Mouse (Mus musculus): ENCODE data around the gene Ptprn2. TPM values are rescaled to one million over a fixed set of nuclear protein-coding genes. Genes with fewer than 3 reads are reported as not detected.

Gene Ptprn2
- polyA plus RNA-seq, 1 experiment from 2014 or later: 1.2 TPM

DNA sequence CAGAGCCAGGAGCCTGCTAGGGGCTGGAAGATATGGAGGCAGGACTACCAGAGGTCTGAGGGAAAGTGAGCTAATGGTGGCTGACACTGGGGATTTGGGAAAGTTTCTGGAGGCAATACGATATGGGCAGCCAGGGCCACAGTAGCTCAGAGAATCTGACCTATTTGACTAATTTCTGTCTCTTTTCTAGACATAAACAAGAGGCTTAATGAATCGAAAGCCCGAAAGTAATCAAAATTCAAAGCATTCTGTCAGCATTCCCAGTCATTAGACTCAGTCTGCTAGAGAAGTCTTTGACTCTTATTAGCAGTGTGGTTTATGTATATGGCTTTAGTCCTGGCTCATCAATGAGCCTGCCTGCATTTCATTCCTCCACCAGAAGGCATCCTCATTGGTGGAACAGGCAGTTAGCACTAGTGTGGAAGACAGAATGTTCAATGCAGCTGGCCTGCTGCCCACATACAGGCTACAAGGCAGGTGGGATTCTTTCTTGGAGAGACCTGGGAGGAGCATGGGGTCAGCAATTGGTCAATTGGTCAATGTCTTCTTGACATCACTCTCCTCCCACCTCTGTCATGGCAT lies 353.2 kb downstream of the Ptprn2 start:
- ATAC-seq: no peak
- Histone ChIP-seq H3K36me3 (ENCODE audit: control insufficient read depth, insufficient read depth) (no peaks in the 10 kb centered on the region), H3K4me2 (replicated peaks; ENCODE audit: low read depth) (no peak overlapping the region), H3K4me3 (ENCODE audit: low read depth, low read length) (no peak overlapping the region), H3K9ac (ENCODE audit: low read depth, low read length) (no peak overlapping the region), H3K9me3 (ENCODE audit: control insufficient read depth) (no peaks in the 10 kb centered on the region), H3K27me3 (replicated peaks; ENCODE audit: control insufficient read depth, insufficient read depth, low read length) (no peaks in the 10 kb centered on the region), H3K4me1 (replicated peaks; ENCODE audit: control insufficient read depth, insufficient read depth, low read length) (no peaks in the 10 kb centered on the region), H3K27ac (ENCODE audit: low read depth, low read length) (no peak overlapping the region)
- TF ChIP-seq CTCF (IDR thresholded peaks at IDR 0.05; ENCODE audit: low read depth): no peak
- WGBS: 60% methylated on average over 3 of the region's 3 CpGs

DNA sequence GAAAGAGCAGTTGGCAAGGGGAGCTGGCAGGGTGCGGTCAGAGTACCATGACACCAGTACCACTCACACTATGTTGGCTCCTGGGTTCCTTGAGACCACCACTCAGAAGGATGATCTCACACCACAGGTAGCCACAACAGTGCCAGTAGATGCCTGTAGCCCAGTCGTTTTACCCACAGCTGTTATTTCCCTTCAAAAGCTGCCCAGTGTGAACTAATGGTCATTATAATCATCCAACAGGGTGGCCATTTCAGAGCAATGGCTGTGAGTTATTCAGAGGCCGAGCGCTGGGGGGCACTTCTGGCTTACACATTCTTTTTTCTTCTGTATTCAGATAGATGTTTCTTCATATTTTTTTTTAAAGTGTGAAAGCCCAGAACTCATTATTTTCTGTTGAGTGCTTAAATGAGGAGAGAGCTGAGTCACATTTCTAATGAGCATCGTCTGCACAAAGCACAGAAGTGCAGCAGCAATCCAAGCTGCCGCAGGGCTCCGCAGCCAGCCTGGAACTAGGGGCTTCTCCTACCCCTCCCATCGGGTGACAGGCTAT lies 357.3 kb downstream of the Ptprn2 start:
- no peak overlapping the region for H3K9ac ChIP-seq (ENCODE audit: low read depth, low read length)
- no peak for ATAC-seq
- H3K9me3 ChIP-seq (ENCODE audit: control insufficient read depth): no peaks in the 10 kb centered on the region
- H3K27me3 ChIP-seq (replicated peaks; ENCODE audit: control insufficient read depth, insufficient read depth, low read length): no peaks in the 10 kb centered on the region
- no peak overlapping the region for H3K4me2 ChIP-seq (replicated peaks; ENCODE audit: low read depth)
- WGBS: 77% methylated on average over 8 of the region's 8 CpGs
- H3K27ac ChIP-seq (ENCODE audit: low read depth, low read length): no peak overlapping the region
- no peak overlapping the region for H3K4me3 ChIP-seq (ENCODE audit: low read depth, low read length)
- no peaks in the 10 kb centered on the region for H3K4me1 ChIP-seq (replicated peaks; ENCODE audit: control insufficient read depth, insufficient read depth, low read length)
- TF ChIP-seq CTCF (IDR thresholded peaks at IDR 0.05; ENCODE audit: low read depth): no peak
- H3K36me3 ChIP-seq (ENCODE audit: control insufficient read depth, insufficient read depth): no peaks in the 10 kb centered on the region

DNA sequence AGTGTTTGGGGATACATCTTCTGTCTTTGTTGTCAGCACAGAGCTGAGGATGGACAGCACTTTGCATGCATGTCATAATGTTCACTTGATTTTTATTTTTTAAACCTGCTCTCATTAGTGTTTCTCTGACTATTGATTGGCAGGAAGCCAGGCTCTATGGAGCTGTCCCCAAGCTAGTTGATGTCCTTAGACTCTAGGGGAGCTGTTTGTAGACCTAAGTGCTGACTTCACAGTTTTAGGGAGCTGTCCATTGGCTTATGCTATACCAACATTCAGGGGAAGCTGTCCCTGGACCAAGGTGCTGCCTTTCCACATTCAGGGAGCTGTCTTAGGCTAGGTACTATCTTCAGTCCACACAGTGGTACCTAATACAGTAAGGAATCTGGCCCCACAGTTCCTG lies 360.7 kb downstream of the Ptprn2 start:
- Histone ChIP-seq H3K4me2 (replicated peaks; ENCODE audit: low read depth) (no peak overlapping the region), H3K27ac (ENCODE audit: low read depth, low read length) (no peak overlapping the region), H3K9me3 (ENCODE audit: control insufficient read depth) (no peaks in the 10 kb centered on the region), H3K4me1 (replicated peaks; ENCODE audit: control insufficient read depth, insufficient read depth, low read length) (no peaks in the 10 kb centered on the region), H3K27me3 (replicated peaks; ENCODE audit: control insufficient read depth, insufficient read depth, low read length) (no peaks in the 10 kb centered on the region), H3K36me3 (ENCODE audit: control insufficient read depth, insufficient read depth) (no peaks in the 10 kb centered on the region), H3K4me3 (ENCODE audit: low read depth, low read length) (no peak overlapping the region), H3K9ac (ENCODE audit: low read depth, low read length) (no peak overlapping the region)
- no peak for ATAC-seq
- TF ChIP-seq CTCF (IDR thresholded peaks at IDR 0.05; ENCODE audit: low read depth): no peak

DNA sequence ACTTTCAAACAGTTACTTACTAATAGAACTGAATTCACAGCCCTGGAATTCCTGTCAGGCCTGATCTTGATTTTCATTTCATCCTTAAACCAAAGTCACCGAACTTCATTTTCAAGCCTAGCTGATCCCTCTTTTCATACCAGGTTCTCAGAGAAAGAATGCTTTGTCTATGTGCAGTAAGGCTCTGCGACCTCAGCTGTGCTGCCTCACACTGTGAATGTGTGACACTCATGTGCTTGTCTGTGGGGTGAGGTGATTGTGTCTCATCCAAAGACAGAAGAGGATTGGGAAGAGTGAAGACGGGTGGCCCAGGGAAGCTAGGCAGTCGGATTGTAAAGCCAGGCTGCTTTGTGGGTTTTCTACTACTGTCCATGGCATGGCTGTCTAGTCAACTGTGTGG lies 361.5 kb downstream of the Ptprn2 start:
- Histone ChIP-seq H3K4me2 (replicated peaks; ENCODE audit: low read depth) (no peak overlapping the region), H3K27me3 (replicated peaks; ENCODE audit: control insufficient read depth, insufficient read depth, low read length) (no peaks in the 10 kb centered on the region), H3K4me3 (ENCODE audit: low read depth, low read length) (no peak overlapping the region), H3K27ac (ENCODE audit: low read depth, low read length) (no peak overlapping the region), H3K4me1 (replicated peaks; ENCODE audit: control insufficient read depth, insufficient read depth, low read length) (no peaks in the 10 kb centered on the region), H3K9ac (ENCODE audit: low read depth, low read length) (no peak overlapping the region), H3K9me3 (ENCODE audit: control insufficient read depth) (no peaks in the 10 kb centered on the region), H3K36me3 (ENCODE audit: control insufficient read depth, insufficient read depth) (no peaks in the 10 kb centered on the region)
- ATAC-seq: no peak
- TF ChIP-seq CTCF (IDR thresholded peaks at IDR 0.05; ENCODE audit: low read depth): no peak
- 80% methylated on average over 4 of the region's 4 CpGs for WGBS

DNA sequence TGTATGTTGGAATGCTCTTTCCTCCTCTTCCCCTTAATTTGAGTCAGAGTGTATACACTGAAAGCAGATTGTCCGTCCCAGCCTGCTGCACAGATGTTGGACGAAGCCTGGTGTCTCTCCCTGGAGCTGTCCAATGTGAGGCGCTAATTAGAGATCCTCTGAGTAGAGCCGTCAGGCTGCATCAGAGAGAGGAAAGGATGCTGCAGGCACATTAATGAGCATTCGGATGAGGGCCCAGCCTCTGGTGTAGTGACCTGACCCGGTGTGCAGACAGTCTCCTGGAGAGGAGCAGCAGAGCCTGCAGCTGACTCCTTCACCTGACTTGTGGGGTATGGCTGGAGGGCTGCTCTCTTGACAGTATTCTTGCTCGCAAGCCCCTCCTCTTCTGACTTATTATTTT lies 370.8 kb downstream of the Ptprn2 start:
- no peak for TF ChIP-seq CTCF (IDR thresholded peaks at IDR 0.05; ENCODE audit: low read depth)
- ATAC-seq: no peak
- Histone ChIP-seq H3K9me3 (ENCODE audit: control insufficient read depth) (no peaks in the 10 kb centered on the region), H3K4me1 (replicated peaks; ENCODE audit: control insufficient read depth, insufficient read depth, low read length) (no peaks in the 10 kb centered on the region), H3K36me3 (ENCODE audit: control insufficient read depth, insufficient read depth) (no peaks in the 10 kb centered on the region), H3K27ac (ENCODE audit: low read depth, low read length) (no peak overlapping the region), H3K4me3 (ENCODE audit: low read depth, low read length) (no peak overlapping the region), H3K9ac (ENCODE audit: low read depth, low read length) (no peak overlapping the region), H3K4me2 (replicated peaks; ENCODE audit: low read depth) (no peak overlapping the region), H3K27me3 (replicated peaks; ENCODE audit: control insufficient read depth, insufficient read depth, low read length) (no peaks in the 10 kb centered on the region)
- WGBS: 65% methylated on average over 7 of the region's 7 CpGs

DNA sequence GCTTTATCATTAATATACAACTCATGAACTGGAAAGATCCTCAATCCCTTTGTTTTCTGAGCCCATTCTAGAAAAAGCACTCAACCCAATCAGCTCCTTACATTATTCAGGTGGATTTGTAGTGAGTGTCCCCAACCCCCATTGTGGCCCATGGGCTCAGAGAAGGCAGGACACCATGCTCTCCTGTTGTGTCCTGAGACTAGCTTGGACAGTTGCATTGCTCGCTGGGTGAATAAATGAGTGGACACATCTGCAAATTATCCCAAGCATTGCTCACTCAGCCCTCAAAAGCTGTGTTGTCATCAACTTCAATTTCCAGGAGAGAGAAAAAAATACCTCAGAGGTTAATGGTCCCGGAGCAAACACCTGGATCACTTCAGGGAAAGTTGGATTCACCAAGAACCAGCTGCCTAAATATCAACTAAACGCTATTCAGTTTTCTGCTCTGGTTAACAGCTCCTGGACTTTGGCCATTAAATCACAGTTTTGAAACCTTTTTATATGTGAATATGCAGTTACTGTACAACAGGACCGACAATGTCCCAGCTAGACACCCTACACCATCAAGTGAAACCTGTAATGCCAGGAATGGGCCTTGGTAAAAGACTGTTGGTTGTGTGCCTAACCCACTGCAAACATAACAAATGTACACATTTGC lies 376.0 kb downstream of the Ptprn2 start:
- Histone ChIP-seq H3K4me2 (replicated peaks; ENCODE audit: low read depth) (no peak overlapping the region), H3K4me3 (ENCODE audit: low read depth, low read length) (no peak overlapping the region), H3K36me3 (ENCODE audit: control insufficient read depth, insufficient read depth) (no peaks in the 10 kb centered on the region), H3K9me3 (ENCODE audit: control insufficient read depth) (no peaks in the 10 kb centered on the region), H3K4me1 (replicated peaks; ENCODE audit: control insufficient read depth, insufficient read depth, low read length) (no peaks in the 10 kb centered on the region), H3K27ac (ENCODE audit: low read depth, low read length) (no peak overlapping the region), H3K9ac (ENCODE audit: low read depth, low read length) (no peak overlapping the region), H3K27me3 (replicated peaks; ENCODE audit: control insufficient read depth, insufficient read depth, low read length) (no peaks in the 10 kb centered on the region)
- ATAC-seq: no peak
- no peak for TF ChIP-seq CTCF (IDR thresholded peaks at IDR 0.05; ENCODE audit: low read depth)
- 77% methylated on average over 4 of the region's 4 CpGs for WGBS
